Mouse (Mus musculus) intestine, postnatal 0 days (tissue): ENCODE data around the gene Serpinc1. TPM values are rescaled to one million over a fixed set of nuclear protein-coding genes. Genes with fewer than 3 reads are reported as not detected.
"Not testable (repeated sequence)": the region's sequence is repeated elsewhere in the genome, so short reads cannot be mapped to it uniquely, and the experiment has no call there.

Source experiments
- ATAC-seq: fragments of 200-750 bp; cut with Nextera tagmentation; 2 replicates; pipeline ENCODE4 v1.8.0; 2017; ENCODE audit warnings: mild to moderate bottlenecking, moderate TSS enrichment, moderate library complexity
- H3K27ac ChIP-seq: fragments of 300-500 bp; sonication (generic); 2 replicates; pipeline ENCODE4 v1.5.1; 2014; ENCODE audit warnings: mild to moderate bottlenecking, low read depth, low read length, moderate library complexity
- H3K27me3 ChIP-seq: fragments of 300-500 bp; sonication (generic); replicated peaks from 2 replicates; pipeline ENCODE4 v1.6.1; 2014; ENCODE audit warnings: low read length, mixed read lengths; ENCODE audit not compliant: control insufficient read depth, insufficient read depth
- H3K36me3 ChIP-seq: fragments of 300-500 bp; sonication (generic); 2 replicates; pipeline ENCODE4 v1.6.1; 2014; ENCODE audit warnings: mild to moderate bottlenecking, moderate library complexity; ENCODE audit not compliant: control insufficient read depth, insufficient read depth
- H3K4me1 ChIP-seq: fragments of 300-500 bp; sonication (generic); replicated peaks from 2 replicates; pipeline ENCODE4 v1.6.1; 2014; ENCODE audit warnings: antibody characterized with exemption, low read length, mixed read lengths; ENCODE audit not compliant: control insufficient read depth, insufficient read depth
- H3K4me2 ChIP-seq: fragments of 300-500 bp; sonication (generic); replicated peaks from 2 replicates; pipeline ENCODE4 v1.6.1; 2014; ENCODE audit warnings: low read depth, mild to moderate bottlenecking, moderate library complexity
- H3K4me3 ChIP-seq: fragments of 300-500 bp; sonication (generic); 2 replicates; pipeline ENCODE4 v1.5.1; 2014; ENCODE audit warnings: low read depth, low read length
- H3K9ac ChIP-seq: fragments of 300-500 bp; sonication (generic); 2 replicates; pipeline ENCODE4 v1.6.1; 2014; ENCODE audit warnings: mild to moderate bottlenecking, low read depth, low read length
- H3K9me3 ChIP-seq: fragments of 300-500 bp; sonication (generic); 2 replicates; pipeline ENCODE4 v1.6.1; 2016; ENCODE audit warnings: mixed run types; ENCODE audit not compliant: control insufficient read depth
- CTCF ChIP-seq: sonication (generic); IDR thresholded peaks from 2 replicates; pipeline ENCODE4 v1.5.1; 2016; ENCODE audit warnings: low read depth, mild to moderate bottlenecking, control low read depth, antibody characterized with exemption, moderate library complexity
- whole genome bisulfite sequencing: fragments of 180-500 bp; shearing (Covaris S2); extraction: QIAGEN DNeasy Blood & Tissue Kit; methylation state at CpG from one replicate; pipeline ENCODE4 v1.1.7; 2014; 5-methylcytosine and 5-hydroxymethylcytosine counted together
- polyA plus RNA-seq: library from polyadenylated mRNA; unstranded; fragments of >200 nt; fragmentation: Nextera tagmentation; extraction: Ambion mirVana; gene quantifications from 2 replicates; pipeline ENCODE4 v1.2.1, GENCODE M21; 2015

The Serpinc1 gene
- polyA plus RNA-seq, 1 experiment from 2014 or later = 1.1 TPM

DNA sequence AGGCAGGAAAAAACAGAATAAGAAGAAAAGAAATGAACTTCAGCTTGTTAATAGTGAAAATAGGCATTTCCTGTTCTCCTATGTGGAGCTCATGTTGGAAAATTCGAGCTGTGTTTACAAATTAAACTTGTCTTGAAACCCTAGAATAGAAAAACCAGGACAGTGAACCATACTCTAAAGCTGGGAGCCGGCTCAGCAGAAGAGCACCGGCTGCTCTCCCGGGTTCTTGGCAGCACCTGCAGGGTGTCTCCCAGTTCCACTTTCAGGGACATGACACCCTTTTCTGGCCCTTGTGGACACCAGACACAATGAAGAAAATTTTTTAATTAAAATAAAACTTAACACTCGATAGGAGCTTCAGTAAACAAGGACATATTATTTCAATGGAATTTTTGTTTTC, 9.7 kb upstream of the Serpinc1 start:
- H3K27me3 ChIP-seq = no peaks in the 10 kb centered on the region
- TF ChIP-seq CTCF = no peak
- no peak overlapping the region for H3K4me3 ChIP-seq
- H3K36me3 ChIP-seq = peaks cover 48% of the 10 kb centered on the region
- H3K9ac ChIP-seq = no peak overlapping the region
- H3K27ac ChIP-seq = no peak overlapping the region
- H3K4me1 ChIP-seq = no peaks in the 10 kb centered on the region
- ATAC-seq = no peak
- 78% methylated on average over 5 of the region's 5 CpGs for WGBS
- H3K4me2 ChIP-seq = no peak overlapping the region
- H3K9me3 ChIP-seq = no peaks in the 10 kb centered on the region

DNA sequence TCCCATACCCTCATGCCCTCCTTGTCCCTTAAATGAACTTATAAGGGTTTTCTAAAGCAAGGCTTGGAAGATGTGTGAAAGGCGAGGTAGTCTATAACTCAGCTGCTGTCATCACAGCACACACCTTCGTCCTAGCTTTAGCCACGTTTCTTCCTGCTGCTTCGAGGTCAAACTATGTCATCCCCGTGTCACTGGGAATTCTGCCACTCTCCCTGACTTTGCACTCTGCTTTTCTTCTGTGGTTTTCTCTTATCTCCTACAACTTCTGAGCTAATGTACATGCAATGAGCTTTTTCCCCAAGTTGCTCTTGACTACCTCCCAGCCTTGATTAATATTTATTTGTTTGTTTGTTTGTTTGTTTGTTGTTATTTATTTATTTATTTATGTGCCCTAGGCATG, 1.6 kb downstream of the Serpinc1 start:
- H3K9me3 ChIP-seq = no peaks in the 10 kb centered on the region
- ATAC-seq = peak; percentile 42; the same call in 1 of the 2 replicates

DNA sequence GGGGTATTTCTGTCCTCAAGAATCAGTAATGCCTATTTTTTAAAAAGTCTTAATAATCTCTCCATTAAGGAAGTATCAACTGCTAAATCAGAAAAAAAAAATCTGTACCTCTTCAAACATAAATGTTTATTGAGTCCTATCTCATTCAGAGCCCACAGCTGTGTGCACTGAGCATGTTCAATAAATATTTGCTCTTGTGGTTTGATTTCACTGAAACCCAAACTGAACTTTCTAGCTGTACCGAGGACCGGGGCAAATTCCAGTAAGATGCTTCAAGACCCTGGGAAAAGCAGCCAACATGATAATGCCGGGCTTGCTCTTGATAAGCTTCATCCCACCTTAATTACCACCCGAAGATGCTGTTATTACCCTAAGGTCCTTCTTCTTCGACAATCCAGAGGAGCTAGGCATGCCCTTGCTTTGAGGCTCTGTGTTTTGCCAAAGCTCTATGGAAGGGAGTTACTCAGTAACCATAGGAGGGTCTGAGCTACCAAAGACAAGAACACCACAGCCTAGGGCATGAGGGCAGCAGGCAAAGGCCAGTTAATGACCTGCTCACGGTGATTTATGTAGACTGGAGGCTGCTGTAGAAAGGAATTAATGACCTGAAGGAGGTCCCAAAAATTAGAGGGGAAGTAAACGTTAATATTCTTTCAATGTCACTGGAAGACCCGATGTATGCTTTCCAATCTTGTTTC, 2.3 kb downstream of the Serpinc1 start:
- no peak for ATAC-seq
- Histone ChIP-seq H3K4me3 (no peak overlapping the region), H3K4me2 (no peak overlapping the region), H3K27ac (no peak overlapping the region), H3K36me3 (no peaks in the 10 kb centered on the region), H3K9me3 (no peaks in the 10 kb centered on the region), H3K9ac (no peak overlapping the region), H3K27me3 (no peaks in the 10 kb centered on the region), H3K4me1 (no peaks in the 10 kb centered on the region)
- WGBS = 34% methylated on average over 8 of the region's 8 CpGs
- TF ChIP-seq CTCF = no peak

More for the DNA sequence above, 1.6 kb downstream of the Serpinc1 start:
- TF ChIP-seq CTCF = no peak
- Histone ChIP-seq H3K9ac (no peak overlapping the region), H3K27ac (no peak overlapping the region), H3K4me2 (no peak overlapping the region), H3K27me3 (no peaks in the 10 kb centered on the region), H3K4me1 (no peaks in the 10 kb centered on the region), H3K36me3 (no peaks in the 10 kb centered on the region), H3K4me3 (no peak overlapping the region)
- 37% methylated on average over 5 of the region's 5 CpGs for WGBS

DNA sequence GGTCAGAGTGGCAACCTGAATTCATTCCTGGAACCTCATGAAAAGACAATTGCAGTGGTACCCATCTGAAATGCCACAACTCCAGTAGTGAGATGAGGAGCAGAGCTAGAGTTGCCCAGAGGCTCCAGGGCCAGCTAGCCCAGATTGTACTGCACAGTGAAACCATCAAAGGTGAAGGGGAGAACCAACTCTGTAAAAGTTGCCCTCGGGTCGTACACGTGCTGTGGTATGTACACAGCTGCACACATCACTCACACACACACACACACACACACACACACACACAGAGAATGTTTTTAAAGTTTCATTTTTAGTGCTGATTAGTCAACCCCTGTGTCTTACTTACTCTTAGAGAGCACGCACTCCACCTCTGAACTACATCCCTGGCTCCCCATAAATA, 3.0 kb downstream of the Serpinc1 start:
- Histone ChIP-seq H3K4me1 (no peaks in the 10 kb centered on the region), H3K4me3 (no peak overlapping the region), H3K27ac (no peak overlapping the region), H3K9ac (no peak overlapping the region), H3K4me2 (no peak overlapping the region), H3K9me3 (no peaks in the 10 kb centered on the region), H3K27me3 (no peaks in the 10 kb centered on the region), H3K36me3 (no peaks in the 10 kb centered on the region)
- no peak for ATAC-seq
- 78% methylated on average over 4 of the region's 4 CpGs for whole genome bisulfite sequencing
- TF ChIP-seq CTCF = no peak

DNA sequence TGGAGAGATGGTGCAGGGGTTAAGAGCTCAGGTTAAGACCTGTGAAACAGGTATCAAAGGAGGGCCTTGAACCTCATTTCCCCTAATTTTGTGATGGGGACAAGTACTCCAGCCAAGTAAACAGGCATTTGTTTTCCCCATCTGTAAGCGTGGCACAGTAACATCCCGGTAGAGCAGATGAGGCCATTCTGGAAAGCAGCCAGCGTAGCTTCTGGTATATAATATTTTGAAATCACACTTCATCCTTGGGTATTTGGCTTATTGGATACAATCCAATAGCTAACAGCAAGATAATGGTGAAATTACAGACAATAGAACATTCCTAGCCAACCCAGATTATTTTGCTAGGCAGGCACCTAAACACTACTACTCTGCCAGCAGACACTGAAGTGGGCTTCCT, 4.5 kb downstream of the Serpinc1 start:
- ATAC-seq = no peak
- no peak for TF ChIP-seq CTCF
- Histone ChIP-seq H3K9me3 (no peaks in the 10 kb centered on the region), H3K9ac (no peak overlapping the region), H3K4me3 (no peak overlapping the region), H3K27me3 (no peaks in the 10 kb centered on the region), H3K4me1 (no peaks in the 10 kb centered on the region), H3K4me2 (no peak overlapping the region), H3K36me3 (no peaks in the 10 kb centered on the region), H3K27ac (no peak overlapping the region)
- WGBS = 67% methylated on average over 3 of the region's 3 CpGs

DNA sequence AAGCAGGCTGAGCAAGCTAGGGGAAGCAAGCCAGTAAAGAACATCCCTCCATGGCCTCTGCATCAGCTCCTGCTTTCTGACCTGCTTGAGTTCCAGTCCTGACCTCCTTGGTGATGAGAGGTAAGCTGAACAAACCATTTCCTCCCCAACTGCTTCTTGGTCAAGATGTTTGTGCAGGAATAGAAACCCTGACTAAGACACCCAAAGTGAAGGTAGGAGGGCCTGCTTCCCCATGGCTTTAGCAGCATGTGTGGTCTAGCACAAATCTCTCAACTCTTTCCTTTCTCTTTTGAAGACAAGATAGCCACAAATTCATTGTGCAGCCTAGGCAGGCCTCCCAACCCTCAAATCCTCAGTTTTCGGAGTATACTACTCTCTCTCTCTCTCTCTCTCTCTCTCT, 6.3 kb downstream of the Serpinc1 start:
- H3K36me3 ChIP-seq, H3K9me3 ChIP-seq, ATAC-seq, H3K4me3 ChIP-seq, H3K9ac ChIP-seq, H3K27ac ChIP-seq, H3K4me2 ChIP-seq, H3K27me3 ChIP-seq, H3K4me1 ChIP-seq: not testable (repeated sequence)
- 59% methylated on average over 1 of the region's 1 CpGs for whole genome bisulfite sequencing

DNA sequence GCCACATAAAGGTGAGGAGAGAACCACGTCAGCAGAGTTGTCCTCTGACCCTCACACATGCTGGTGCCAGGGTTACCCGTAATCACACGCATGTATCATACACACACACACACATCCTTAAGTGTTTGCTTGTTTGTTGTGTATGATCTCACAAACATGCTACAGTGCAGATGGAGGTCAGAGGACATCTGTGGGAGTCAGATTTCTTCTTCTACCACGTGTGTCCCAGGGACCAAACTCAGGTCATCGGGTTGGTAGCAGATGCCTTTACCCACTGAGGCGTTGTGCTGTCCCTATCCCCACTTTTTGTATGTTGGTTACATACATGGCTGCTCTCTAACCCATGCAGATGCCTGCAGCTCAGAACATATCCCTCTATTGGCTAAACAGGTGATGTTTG, 7.1 kb downstream of the Serpinc1 start:
- Histone ChIP-seq H3K27ac (no peak overlapping the region), H3K4me2 (no peak overlapping the region), H3K9me3 (no peaks in the 10 kb centered on the region), H3K4me3 (no peak overlapping the region), H3K27me3 (no peaks in the 10 kb centered on the region), H3K9ac (no peak overlapping the region), H3K36me3 (no peaks in the 10 kb centered on the region), H3K4me1 (no peaks in the 10 kb centered on the region)
- ATAC-seq = no peak
- no peak for TF ChIP-seq CTCF
- 88% methylated on average over 6 of the region's 6 CpGs for WGBS
